9 mouse cellular contexts compared by ENCODE assay signal in the genomic region with DNA sequence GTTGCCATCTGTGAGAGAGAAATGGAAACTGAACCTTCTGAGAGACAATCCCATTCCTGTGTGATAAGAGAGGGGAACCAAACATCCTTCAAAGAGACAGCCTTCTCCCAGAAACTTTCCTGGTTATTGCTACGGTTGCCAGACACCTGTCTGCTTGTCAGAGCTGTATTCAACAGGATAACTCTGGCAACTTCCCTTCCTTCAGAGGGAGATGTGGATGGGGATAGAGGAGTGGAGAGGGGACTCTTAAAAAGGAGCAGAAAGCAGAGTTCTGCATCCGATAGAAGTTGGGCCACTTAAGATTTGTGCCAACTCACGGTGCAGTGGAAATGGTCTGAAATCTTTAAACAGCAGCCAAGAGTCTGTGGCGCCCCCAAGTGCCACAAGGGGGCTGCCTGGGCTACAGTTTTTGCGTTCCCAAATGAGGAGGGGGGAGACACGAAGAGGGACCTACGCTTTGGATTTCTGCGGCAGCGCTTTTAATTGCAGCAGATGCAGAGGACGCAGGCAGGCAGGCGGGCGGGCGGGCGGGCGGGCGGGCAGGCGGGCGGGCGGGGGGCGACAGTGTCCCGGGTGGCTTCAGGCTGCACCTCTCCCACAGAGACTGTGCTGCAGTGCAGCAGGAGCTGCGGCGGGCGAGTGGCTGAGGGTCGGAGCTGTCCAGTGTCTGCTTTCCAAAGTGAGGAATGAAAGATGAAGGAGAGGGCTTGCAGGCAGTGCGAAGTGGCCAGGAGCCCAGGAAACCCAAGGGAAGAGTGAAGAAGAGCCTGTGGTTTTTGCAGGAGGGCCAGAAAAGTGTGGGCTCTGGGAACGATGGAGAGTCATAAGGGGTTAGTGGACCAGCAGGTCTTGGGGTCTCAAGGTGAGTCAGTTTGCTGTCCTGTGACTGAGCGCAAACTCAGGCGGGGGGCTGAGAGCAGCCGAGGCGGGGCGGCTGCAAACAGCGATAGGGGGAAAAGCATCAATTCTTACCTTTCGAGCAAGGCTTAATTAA. TPM values are rescaled to one million over a fixed set of nuclear protein-coding genes. Genes with fewer than 3 reads are reported as not detected.
DNase-seq lines count a peak whose midpoint lies in the region; ATAC-seq lines count a peak whose summit lies in the region.
"Had no signal": no experiment of that assay in that cellular context is flagged by ENCODE, and none has a peak within 500 bp of the region (broad histone marks: within the 10 kb centered on the region; RNA-seq: fewer than 3 reads in every experiment).

No protein-coding gene starts in this region.

- no peak overlapping the region for H3K27ac ChIP-seq in lung, embryonic 16.5 days (ENCODE audit: low read length)
- no peak overlapping the region for H3K27ac ChIP-seq in forebrain, embryonic 16.5 days (ENCODE audit: low read length)
- H3K27ac ChIP-seq in liver, embryonic 13.5 days = no peak overlapping the region
- no peak overlapping the region for H3K27ac ChIP-seq in stomach, embryonic 16.5 days (ENCODE audit: low read length)

- 52% methylated on average over 34 of the region's 34 CpGs for WGBS in lung, embryonic 16.5 days
- WGBS in forebrain, embryonic 16.5 days = 49% methylated on average over 34 of the region's 34 CpGs
- 41% methylated on average over 34 of the region's 34 CpGs for WGBS in liver, embryonic 13.5 days (ENCODE audit: insufficient replicate concordance)
- 41% methylated on average over 34 of the region's 34 CpGs for WGBS in stomach, embryonic 16.5 days

- no peaks in the 10 kb centered on the region; the same call in 1 of the 2 replicates for H3K4me1 ChIP-seq in lung, embryonic 16.5 days (replicated peaks; ENCODE audit: control insufficient read depth, insufficient read depth, low read length)
- peaks cover 6% of the 10 kb centered on the region; the same call in 1 of the 2 replicates for H3K4me1 ChIP-seq in forebrain, embryonic 16.5 days (replicated peaks; ENCODE audit: control insufficient read depth, insufficient read depth, low read length)
- no peaks in the 10 kb centered on the region; the same call in 1 of the 2 replicates for H3K4me1 ChIP-seq in liver, embryonic 13.5 days (replicated peaks)
- H3K4me1 ChIP-seq in stomach, embryonic 16.5 days (ENCODE audit: control insufficient read depth, insufficient read depth, low read length) = no peaks in the 10 kb centered on the region
- H3K4me1 ChIP-seq: megakaryocyte, embryonic 14.5 days had no signal

- no peak overlapping the region for H3K9ac ChIP-seq in lung, embryonic 16.5 days (ENCODE audit: low read length)
- H3K9ac ChIP-seq in forebrain, embryonic 16.5 days (replicated peaks; ENCODE audit: low read depth, low read length) = no peak overlapping the region
- no peak overlapping the region for H3K9ac ChIP-seq in liver, embryonic 13.5 days
- H3K9ac ChIP-seq in stomach, embryonic 16.5 days (ENCODE audit: low read length) = no peak overlapping the region

- H3K36me3 ChIP-seq in lung, embryonic 16.5 days (ENCODE audit: control insufficient read depth, insufficient read depth, low read length) = peaks cover 18% of the 10 kb centered on the region
- peaks cover 24% of the 10 kb centered on the region for H3K36me3 ChIP-seq in forebrain, embryonic 16.5 days (ENCODE audit: control insufficient read depth, insufficient read depth)
- peaks cover 8% of the 10 kb centered on the region for H3K36me3 ChIP-seq in liver, embryonic 13.5 days
- peaks cover 13% of the 10 kb centered on the region for H3K36me3 ChIP-seq in stomach, embryonic 16.5 days (ENCODE audit: control insufficient read depth, insufficient read depth, low read length)

- peak overlapping the region; percentile 8 for H3K4me2 ChIP-seq in lung, embryonic 16.5 days (ENCODE audit: low read depth, low read length)
- peak overlapping the region; percentile 44 for H3K4me2 ChIP-seq in forebrain, embryonic 16.5 days (ENCODE audit: low read length)
- peak overlapping the region; percentile 17; the same call in 1 of the 2 replicates for H3K4me2 ChIP-seq in liver, embryonic 13.5 days
- peak overlapping the region; percentile 38 for H3K4me2 ChIP-seq in stomach, embryonic 16.5 days (ENCODE audit: low read depth, low read length)

- DNase-seq in lung, postnatal 10 days = no peak
- no peak for DNase-seq in liver, embryonic 13.5 days
- no peak for DNase-seq in frontal cortex, postnatal 10 days (ENCODE audit: low spot score in 2 of 2)
- no peak for DNase-seq in cerebellum, adult 11-12 months
- no peak for DNase-seq in cerebellum, postnatal 36 days

- peak overlapping the region; percentile 12; the same call in 1 of the 2 replicates for H3K4me3 ChIP-seq in lung, embryonic 16.5 days (ENCODE audit: low read length)
- peak overlapping the region; percentile 25 for H3K4me3 ChIP-seq in forebrain, embryonic 16.5 days (replicated peaks; ENCODE audit: low read length)
- H3K4me3 ChIP-seq in liver, embryonic 13.5 days (replicated peaks) = 0 out of 2 replicates have a peak overlapping the region, but pooled peaks have one; percentile 3
- peak overlapping the region; percentile 17 for H3K4me3 ChIP-seq in stomach, embryonic 16.5 days (replicated peaks; ENCODE audit: low read length)
- H3K4me3 ChIP-seq: megakaryocyte, embryonic 14.5 days had no signal

- H3K27me3 ChIP-seq in lung, embryonic 16.5 days (ENCODE audit: control insufficient read depth, insufficient read depth, low read depth, low read length) = peaks cover 5% of the 10 kb centered on the region; the same call in 1 of the 2 replicates
- H3K27me3 ChIP-seq in forebrain, embryonic 16.5 days (replicated peaks; ENCODE audit: control insufficient read depth, insufficient read depth, low read length) = no peaks in the 10 kb centered on the region
- peaks cover 24% of the 10 kb centered on the region for H3K27me3 ChIP-seq in liver, embryonic 13.5 days
- no peaks in the 10 kb centered on the region for H3K27me3 ChIP-seq in stomach, embryonic 16.5 days (ENCODE audit: control insufficient read depth, insufficient read depth, low read length)

- H3K9me3 ChIP-seq in lung, embryonic 16.5 days (ENCODE audit: control insufficient read depth, low read length) = 0 out of 2 replicates have a peak, but pooled peaks cover 3% of the 10 kb centered on the region
- H3K9me3 ChIP-seq in forebrain, embryonic 16.5 days (ENCODE audit: control insufficient read depth, low read length) = no peaks in the 10 kb centered on the region
- no peaks in the 10 kb centered on the region for H3K9me3 ChIP-seq in liver, embryonic 13.5 days (replicated peaks)
- H3K9me3 ChIP-seq in stomach, embryonic 16.5 days (replicated peaks; ENCODE audit: control insufficient read depth, low read length) = no peaks in the 10 kb centered on the region
- H3K9me3 ChIP-seq: megakaryocyte, embryonic 14.5 days had no signal

- no peak for ATAC-seq in lung, embryonic 16.5 days (ENCODE audit: low read depth)
- no peak for ATAC-seq in forebrain, embryonic 16.5 days
- ATAC-seq in liver, embryonic 13.5 days (ENCODE audit: low read depth) = no peak
- no peak for ATAC-seq in stomach, embryonic 16.5 days (ENCODE audit: insufficient read depth, low FRiP score)

RNA-seq across cellular contexts. Expression of a gene that starts 12.6 kb away (rescaled TPM):
- polyA plus RNA-seq in lung, embryonic 16.5 days (2015; fragmentation: Nextera tagmentation; extraction: Ambion mirVana) = 1.0 and 1.6 TPM in 2 replicates
- polyA plus RNA-seq in forebrain, embryonic 16.5 days (2015; fragmentation: Nextera tagmentation; extraction: Ambion mirVana) = 0.72 and 1.2 TPM in 2 replicates
- polyA plus RNA-seq in liver, embryonic 13.5 days (2015; fragmentation: Nextera tagmentation; extraction: Ambion mirVana) = 0.58 and 0.74 TPM in 2 replicates
- polyA plus RNA-seq in stomach, embryonic 16.5 days (2015; fragmentation: Nextera tagmentation; extraction: Ambion mirVana) = 1.3 and 2.3 TPM in 2 replicates
